Mouse (Mus musculus) gastrocnemius, adult 18-20 months (tissue): ENCODE results near the gene Tac2. TPM values are rescaled to one million over a fixed set of nuclear protein-coding genes. Genes with fewer than 3 reads are reported as not detected.
"Not testable (repeated sequence)": the region's sequence is repeated elsewhere in the genome, so short reads cannot be mapped to it uniquely, and the experiment has no call there.

Experiments used
- DNase-seq: peaks from one replicate; pipeline ENCODE4 v3.0.0; 2021; ENCODE audit warnings: low spot score
- total RNA-seq, 2 experiments: library from RNA; stranded (reverse); gene quantifications; 2 replicates each; pipeline ENCODE4 v1.2.3; 2021

Gene Tac2
- total RNA-seq, 2 experiments from 2014 or later, result not detected

DNA sequence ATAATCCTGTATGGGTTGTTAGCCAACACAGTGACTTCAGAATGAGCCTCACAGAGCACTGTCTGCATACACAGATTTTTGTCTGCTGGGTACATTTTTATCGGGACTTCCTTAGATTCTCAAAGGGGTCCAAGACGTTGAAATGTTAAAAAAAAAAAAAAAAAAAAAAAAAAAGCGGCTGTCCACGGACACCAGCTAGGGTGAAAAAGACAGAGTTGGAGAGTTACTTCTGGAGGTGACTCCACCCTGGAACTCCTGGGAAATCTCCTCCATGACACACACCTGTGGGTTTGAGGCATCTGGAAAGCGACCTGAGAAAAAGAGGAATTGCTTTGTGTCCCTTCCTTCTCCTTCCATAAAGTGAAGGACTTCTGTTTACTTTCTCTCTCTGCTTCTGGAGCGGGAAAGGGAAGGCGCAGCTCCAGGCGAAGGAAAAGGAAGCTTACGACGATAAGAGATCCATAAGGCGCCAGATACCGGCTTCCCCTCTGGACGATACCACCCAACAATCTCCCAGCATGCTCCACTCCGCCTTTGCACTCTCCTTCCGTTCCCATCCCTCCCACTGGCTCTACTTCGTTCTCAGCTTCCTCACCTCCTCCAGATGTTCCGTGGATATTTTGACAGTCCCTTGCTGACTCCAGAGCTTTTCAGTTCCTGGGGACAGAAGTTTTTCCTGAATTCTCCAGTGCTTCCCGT lies 31.6 kb downstream of the Tac2 start:
- no peak for DNase-seq

DNA sequence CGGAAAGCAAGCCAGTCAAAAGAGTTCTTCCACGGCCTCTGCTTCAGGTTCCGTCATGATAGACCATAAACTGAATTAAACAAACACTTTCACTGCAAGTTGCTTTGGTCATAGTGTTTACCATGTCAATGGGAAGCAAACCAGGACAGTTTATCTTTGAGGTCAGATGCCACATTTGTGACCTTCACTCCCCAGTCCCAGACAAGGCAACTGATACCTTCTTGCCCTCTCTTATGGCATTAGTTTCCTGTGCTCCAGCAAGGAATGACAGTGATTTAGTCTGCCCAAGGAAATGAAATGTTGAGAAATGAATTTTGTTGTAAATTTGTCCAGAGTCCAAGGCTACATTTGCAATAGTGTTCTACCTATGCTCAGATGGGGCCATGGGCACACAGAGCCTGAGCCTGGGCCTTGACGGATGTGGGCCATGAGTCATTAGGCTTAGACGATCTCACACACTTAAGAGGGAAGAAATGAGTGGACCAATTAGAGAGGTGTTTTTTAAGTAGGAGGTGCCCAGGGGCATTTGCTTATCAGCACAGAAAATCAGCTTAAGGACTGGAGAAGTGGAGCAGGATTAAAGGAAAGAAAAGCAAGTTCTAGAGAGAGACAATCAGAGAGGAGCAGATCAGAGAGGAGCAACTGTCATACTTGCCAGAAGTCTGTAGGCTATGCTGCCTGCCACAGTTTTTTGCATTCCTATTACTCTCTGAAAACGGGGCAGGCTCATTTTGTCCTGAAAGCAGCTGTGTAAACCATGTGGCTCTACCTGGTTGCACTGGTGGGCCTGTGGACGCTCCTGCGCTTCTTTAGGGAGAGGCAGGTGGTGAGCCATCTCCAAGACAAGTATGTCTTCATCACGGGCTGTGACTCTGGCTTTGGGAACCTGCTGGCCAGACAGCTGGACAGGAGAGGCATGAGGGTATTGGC lies 35.2 kb downstream of the Tac2 start, which contains the start of the genes Rdh1 and Rdh16f1:
Rdh1 (plus strand) TSS at position 541 of the 930 bp plus-strand sequence.
Rdh16f1 (plus strand) TSS at position 607 of the 930 bp plus-strand sequence.
- no peak for DNase-seq

DNA sequence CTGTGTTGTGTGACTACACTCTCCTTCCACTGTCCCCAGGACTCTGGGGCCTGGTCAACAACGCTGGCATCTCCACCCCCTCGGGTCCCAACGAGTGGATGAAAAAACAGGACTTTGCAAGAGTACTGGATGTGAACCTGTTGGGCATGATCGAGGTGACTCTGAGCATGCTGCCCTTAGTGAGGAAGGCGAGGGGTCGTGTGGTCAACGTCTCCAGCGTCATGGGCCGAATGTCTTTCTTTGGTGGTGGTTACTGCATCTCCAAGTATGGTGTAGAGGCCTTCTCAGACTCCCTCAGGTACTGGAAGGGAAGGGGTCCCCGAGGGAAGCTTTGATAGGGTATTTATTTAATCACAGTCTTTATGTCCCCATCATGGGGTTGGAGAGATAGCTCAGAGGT lies 38.6 kb downstream of the Tac2 start:
- DNase-seq, result not testable (repeated sequence)

DNA sequence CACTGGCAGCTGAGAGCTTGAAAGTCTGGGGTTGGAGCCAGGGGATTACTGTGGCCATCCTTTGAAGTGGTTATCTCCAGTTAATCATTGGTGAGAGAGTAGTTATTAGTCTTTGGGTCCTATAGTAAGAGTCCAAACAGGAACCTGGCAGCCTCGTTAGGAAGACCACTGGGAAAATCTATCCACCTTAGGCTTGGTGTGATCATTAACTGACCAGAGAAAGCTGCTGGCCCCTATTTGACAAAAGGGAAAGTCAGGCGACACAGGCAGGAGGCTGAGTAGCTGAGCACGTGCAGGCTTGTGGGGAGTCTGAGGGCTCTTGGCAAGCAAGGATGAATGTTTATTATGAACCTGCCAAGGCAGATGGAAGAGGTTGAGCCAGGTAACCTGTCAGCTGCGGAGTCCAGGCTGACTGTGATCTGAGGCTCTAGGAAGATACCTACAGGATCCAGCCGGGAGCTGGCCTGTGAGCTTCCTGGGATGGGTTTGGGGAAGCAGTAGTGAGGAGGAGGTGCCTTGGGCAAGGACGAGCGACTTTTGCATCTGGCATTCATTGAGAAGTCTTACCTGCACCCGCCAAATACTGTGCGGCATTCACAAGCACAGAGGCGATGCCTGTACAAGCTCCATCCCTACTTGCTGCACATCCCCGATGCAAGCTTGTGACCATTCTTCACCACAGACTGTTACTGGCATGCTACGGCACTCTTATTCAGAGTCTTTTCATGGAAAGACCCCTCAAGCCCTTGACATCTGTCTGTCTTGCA lies 39.8 kb downstream of the Tac2 start:
- no peak for DNase-seq

DNA sequence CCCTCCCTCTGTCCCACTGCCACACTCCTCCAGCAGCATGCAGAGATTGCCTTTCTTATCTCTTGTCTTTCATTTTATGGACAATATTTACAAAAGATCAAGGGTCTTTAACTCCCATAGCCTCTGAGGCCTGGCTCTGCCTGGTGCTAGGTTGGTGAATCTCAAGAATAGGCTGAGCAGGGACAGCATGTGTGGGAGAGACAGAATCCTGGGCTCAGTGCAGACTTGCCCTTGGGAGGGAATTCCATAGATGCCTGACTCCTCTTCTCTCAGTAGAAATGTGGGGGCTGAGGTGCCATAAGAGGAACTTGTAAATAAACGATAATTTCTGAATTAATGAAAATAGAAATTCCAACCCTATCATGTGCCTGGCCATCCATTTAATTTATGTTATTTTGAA lies 42.3 kb downstream of the Tac2 start:
- DNase-seq, result no peak

DNA sequence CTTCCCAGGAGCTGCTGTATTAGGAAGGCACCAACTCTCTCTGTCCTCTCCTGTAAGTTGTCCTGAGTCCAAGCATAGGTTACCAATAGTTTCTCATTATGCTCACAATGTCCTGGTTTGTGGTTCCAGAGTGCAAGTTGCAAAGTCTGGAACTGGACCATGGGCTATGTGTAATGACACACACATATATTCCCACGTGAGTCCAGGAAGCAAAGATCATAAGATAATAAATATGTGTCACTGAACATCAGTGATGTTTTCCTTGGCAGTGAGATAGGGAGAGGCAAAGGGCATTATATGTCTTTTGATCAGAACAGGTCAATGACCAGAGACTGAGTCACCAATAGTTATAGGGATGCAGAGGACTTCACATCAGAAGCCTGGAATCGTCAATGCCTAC lies 51.7 kb downstream of the Tac2 start, which contains the start of gene Rdh9:
Rdh9 (plus strand) TSS at position 376 of the 400 bp plus-strand sequence.
- DNase-seq, result no peak

Other genes with a start within 250 kb of the Tac2 start
- 100 to 1,000 TPM; 381 to 402 TPM for gene Stac3, start 222.8 kb upstream of the Tac2 start, total RNA-seq
- 10 to 100 TPM; 10.1 to 13.7 TPM for gene Ndufa4l2, start 209.5 kb upstream of the Tac2 start, total RNA-seq
- 10 to 100 TPM; 25.8 to 25.9 TPM for gene Shmt2, start 202.0 kb upstream of the Tac2 start, total RNA-seq
- under 1 TPM; 0.14 to 0.36 TPM for gene Nxph4, start 189.9 kb upstream of the Tac2 start, total RNA-seq
- gene Lrp1, start 103.3 kb upstream of the Tac2 start, total RNA-seq, result 10 to 100 TPM; 40.8 to 43.4 TPM
- 10 to 100 TPM; 16.0 to 17.9 TPM for gene Stat6, start 81.5 kb upstream of the Tac2 start, total RNA-seq
- gene Nemp1, start 57.6 kb upstream of the Tac2 start, total RNA-seq, result 1 to 10 TPM; 2.5 to 2.7 TPM
- gene Nab2, start 55.9 kb upstream of the Tac2 start, total RNA-seq, result 1 to 10 TPM; 3.4 to 3.5 TPM
- gene Myo1a, start 19.3 kb upstream of the Tac2 start, total RNA-seq, result not detected
- gene Zbtb39, start 15.1 kb downstream of the Tac2 start, total RNA-seq, result 1 to 10 TPM; 6.3 to 6.6 TPM
- under 1 TPM; 0.14 to 0.25 TPM for gene Gpr182, start 27.3 kb downstream of the Tac2 start, total RNA-seq
- gene Rdh1, start 35.2 kb downstream of the Tac2 start, total RNA-seq, result not detected
- gene Rdh16f1, start 35.3 kb downstream of the Tac2 start, total RNA-seq, result under 1 TPM; 0.30 to 0.31 TPM
- not detected for gene Rdh9, start 51.9 kb downstream of the Tac2 start, total RNA-seq
- gene Rdh16, start 76.7 kb downstream of the Tac2 start, total RNA-seq, result under 1 TPM in 1 of 2 experiments, not detected in 1; 0.11 TPM
- not detected for gene Rdh19, start 125.5 kb downstream of the Tac2 start, total RNA-seq
- gene Rdh16f2, start 142.0 kb downstream of the Tac2 start, total RNA-seq, result not detected
- under 1 TPM in 1 of 2 experiments, not detected in 1; 0.38 TPM for gene Rdh7, start 164.3 kb downstream of the Tac2 start, total RNA-seq
- not detected for gene Sdr9c7, start 174.0 kb downstream of the Tac2 start, total RNA-seq